Mouse (Mus musculus) thymus, postnatal 36 days (tissue): ENCODE data around the gene Kcnq1.

Experiments
- DNase-seq, 2 experiments: peaks; one replicate each; pipeline ENCODE4 v3.0.0; 2022; ENCODE audit warnings: mixed read lengths in 2 of 2

The Kcnq1 gene

DNA sequence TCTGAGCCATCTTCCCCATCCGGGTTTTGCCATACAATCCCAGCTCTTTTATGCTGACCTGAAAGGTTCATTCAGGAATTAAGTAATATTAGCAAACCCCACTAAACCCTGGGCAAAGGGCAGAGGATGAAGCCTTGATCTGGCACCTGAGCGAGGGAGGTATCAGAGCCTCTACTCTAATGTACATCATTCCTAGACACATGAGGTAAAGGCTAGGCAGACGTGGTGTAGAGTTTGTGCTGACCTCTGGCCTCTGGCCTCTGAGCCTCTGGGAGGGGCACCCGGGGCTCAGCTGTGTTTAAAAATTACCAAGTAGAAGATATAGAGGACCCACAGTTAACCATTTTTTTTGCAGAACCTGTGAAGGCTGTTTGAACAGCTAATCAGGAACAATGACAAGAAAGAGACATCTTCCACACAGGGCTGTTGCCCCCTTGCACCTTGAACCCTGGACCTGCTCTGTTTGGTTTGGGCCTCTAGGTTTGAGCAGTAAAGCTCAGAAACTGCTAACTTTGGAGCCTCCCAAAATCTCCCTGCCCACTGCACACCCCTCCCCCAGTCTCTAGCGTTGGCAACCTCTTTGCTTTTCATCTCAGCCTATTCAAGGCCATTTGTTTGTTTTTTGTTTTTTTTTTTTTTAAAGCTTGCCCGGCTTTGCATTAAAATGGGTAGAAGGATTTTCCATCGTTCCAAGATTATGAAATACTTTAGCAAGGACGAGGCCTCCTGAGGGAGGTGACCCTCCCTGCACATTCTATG lies 180.5 kb downstream of the Kcnq1 start:
- no peak for DNase-seq

DNA sequence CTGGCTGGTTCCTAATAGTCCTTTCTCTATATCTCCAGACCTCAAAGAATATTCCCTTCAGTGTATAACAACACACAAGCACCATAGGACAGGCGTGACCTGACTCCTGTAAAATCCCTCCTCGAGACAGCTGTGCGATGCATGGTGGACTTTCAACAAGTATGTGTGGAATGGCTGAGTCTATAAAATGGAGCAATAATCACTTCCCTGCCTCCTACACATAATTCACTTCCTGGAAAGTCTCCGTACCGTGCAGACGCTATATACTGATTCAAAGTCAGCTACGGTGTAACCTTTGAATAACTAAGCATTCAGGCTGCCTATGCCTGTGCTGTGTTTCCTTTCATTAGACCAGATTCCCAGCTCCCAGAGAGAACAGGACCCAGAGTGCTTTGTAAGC lies 182.0 kb downstream of the Kcnq1 start:
- DNase-seq, result no peak

DNA sequence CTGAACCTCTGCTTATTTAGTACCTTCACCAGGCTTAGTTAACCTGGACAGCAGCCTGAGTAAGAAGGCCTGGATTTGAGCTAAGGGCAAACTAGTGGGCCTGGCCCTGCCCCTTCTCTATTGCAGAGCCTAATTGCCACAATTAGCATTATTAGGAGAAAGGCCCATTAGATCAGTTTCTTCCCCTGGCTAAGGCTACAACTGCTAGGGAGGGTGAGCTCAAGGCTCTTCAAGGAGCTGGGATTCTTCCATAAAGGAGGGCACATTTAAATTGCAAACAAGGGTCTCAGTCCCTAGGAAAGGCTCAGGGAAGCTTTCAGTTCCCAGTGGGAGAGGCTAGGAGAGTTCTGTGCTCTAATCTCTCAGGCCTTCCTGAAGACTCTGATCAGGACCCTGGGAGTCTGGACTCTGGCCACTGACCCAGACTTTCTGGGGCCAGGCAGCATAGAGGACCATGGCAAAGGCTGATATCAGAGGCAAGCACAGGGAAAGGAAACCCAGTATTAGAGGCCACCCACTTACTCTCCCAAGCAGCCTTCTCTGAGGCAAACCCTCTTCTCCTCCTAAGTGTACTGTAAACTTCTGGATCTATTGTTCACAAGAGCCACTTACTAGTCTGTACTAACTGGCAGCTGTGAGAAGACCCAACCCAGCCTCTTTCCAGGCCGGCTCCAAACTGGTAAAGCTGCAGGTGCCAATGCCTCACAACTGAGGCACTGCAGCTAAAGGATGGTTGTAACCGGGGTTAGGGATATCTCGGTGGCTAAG lies 183.1 kb downstream of the Kcnq1 start:
- no peak for DNase-seq

DNA sequence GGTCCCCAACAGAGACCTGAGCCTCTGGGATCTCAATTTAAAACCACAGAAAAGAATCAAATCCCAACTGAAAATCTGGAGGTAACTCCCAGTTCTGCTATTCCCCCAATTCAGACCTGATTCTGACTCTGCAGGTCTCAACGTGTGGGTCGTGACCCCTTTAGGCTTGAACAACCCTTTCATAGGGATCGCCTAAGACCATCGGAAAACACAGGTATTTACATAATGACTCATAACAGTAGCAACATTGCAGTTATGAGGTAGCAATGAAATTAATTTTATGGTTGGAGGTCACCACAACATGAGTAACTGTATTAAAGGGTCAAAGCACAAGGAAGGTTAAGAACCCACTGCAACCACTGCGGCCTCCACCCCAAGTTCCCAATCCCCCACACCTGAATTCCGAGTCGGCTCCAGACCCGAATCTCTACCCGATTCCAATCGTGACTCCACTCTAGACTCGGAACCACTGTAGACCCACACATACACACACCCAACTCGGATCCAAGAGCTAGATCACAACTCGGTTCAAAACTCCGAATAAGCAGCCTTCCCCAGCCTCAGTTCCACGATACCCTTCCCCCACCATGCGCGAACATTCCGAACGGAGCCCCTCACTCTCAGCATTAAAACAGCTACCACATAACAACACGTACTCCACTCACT lies 188.7 kb downstream of the Kcnq1 start:
- no peak for DNase-seq

DNA sequence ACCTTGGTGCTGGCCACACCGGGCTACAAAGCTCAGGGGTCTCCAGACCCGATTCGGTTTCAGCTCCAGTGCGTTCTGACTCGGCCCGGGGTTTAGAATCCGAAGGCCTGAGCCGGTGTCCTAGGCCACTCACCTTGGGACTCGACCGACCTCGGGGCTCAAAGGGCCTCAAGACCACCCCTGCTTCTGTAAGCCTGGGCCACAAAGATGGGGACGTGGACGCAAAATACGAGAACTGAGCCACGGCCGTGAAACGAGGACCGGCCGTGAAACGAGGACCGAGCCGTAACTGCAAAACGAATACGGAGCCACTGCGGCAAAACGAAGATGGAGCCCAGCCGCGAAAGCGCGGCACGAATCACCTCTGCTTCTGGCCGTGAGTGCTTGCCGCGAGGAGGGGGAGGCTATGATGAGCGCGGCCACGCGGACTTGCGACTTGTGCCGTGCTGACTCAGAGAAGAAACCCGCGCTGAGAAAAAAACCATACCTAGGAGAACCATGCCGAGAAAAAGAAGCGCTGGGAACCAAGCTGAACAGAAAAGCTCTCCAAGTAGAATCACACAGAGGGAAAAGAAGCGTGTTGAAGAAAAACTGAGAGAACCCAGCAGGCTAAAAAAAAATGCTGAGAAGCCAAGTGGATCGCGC lies 189.3 kb downstream of the Kcnq1 start:
- peak; percentile 29 to 50 for DNase-seq

DNA sequence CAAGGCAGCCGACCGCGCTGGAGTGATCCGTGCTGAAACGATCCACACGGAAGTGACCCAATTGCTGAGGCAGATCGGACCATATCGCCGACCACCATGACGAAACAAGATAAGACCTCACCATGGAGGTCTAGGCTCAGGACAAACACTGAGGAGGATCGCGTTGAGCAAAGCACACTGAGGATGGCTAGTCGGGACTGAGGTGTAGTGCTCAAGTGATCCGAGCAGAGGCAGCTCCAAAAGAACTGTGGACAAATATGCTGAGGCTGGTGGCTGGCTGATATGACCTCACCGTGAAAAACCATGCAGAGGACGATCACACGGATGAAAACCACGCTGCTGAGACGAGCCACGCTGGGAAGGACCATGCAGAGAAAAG lies 189.8 kb downstream of the Kcnq1 start:
- DNase-seq, result no peak

DNA sequence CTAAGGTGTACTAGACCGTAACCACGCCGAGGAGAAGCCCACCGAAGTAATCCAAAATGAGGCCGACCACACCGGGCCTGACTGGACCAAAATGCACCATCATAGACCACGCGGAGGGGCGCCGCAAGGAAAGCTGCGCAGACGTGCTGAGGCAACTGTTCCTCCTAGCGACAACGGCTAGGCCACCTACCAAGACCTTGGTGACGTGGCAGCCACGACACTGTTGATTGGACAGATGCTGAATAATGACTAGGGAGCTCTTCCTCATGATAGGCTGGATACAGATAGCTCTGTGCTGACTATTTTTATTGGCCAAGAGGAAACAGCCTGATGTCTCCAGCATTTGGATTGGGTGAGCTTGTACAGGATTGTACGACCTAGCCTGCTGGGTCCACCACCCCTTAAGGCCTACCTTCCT lies 190.2 kb downstream of the Kcnq1 start:
- peak; percentile 84 to 88 for DNase-seq

DNA sequence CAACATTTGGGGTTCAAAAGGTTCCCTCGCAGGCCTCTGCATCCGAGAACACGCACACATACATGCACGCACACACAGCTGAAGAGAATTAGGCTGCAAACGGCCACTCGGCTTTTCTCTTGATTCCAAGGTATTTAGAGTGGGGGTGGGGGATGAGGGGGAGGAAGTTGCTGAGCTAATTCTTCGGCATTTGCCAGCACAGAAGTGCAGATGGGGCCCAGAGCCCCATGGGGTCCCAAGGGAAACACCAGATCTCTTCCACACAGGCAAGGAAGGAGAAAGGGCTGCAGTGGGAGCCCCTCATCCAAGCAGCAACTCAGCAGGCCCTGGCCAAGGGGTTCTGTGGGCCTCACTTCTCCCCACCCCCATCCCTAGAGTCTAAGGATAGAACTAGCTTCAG lies 193.9 kb downstream of the Kcnq1 start:
- DNase-seq, result no peak

DNA sequence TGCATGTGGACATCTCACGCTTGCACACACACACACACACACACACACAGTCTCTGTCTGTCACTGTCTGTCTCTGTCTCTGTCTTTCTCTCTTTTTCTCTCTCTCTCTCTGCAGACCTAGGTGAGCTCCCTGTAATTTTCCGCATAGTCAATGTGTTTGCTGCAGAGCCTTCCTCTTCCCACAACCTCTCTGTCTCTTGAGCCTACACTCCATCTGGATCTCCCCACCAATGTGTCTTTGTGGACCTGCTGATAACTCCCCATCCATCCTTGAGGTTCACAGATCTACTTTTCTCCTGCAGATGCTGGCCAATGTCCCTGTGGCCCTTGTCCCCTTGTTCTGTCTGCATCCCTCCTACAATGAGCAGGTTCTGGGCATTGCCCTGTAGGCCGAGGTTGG lies 194.5 kb downstream of the Kcnq1 start:
- DNase-seq, result no peak

DNA sequence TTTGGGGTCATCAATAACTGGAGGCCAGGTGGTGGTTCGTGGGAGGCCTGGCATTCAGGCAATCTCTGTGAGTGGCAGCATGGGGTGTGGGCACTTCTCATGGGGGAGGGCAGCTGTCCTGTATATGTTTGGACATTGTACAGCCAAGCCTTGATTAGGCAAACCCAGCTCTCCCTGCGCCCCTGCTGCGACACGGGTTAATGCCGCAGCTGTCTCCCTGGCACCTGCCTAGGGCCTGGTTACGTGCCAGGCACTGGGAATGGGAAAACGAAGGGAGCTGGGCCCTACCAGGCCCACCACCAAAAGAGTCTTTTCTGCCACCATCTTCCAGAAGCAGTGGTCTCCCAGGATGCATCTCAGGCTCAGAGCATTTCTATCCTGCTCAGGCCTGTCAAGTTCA lies 196.0 kb downstream of the Kcnq1 start:
- no peak for DNase-seq

DNA sequence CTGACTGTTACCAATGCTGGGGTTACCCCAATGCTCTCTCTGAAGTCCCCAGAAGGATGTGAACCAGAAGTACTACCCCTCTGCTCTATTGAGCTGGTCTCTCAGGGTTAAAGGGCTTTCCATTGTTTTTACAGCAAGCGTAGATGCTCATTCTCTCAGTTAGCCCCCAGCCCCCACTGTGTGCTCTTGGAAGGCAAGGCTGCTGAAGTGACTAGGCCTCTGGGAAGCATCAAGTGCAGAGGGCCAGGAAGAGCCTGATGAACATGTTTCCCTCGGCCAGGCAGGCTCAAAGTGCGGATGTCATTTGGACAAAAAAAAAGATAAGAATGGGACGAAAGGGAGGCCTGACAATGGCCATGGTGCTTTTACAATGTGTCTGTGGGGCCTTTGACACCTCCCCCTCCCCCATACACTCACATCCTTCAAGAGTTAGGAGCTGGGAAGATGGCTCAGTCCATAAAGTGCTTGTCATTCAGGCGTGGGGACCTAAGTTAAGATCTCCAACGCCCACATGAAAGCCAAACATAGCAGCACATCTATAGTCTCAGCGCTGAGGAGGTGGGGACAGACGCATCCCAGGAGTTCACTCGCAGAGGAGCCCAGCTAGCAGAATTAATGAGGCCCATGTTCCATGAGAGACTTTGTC lies 196.6 kb downstream of the Kcnq1 start:
- DNase-seq, result no peak

DNA sequence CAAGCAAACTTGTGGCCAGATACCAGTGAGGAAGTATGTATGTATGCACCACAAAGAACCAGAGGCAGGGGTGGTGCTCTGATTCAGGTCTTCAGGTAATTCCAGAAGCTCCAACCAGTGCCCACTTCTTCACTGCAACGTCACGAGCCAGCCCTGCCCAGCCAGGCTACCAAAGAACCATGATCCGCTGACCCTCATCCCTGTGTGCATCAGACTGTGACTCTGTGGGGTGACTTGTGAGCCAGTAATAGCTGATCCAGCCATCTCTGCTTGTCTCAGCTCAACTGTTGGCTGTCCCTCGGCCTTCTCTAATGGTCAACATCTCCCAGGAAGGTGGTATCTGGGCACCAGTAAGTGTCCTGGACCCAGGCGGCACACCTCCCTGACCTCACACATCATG lies 197.4 kb downstream of the Kcnq1 start:
- no peak for DNase-seq

DNA sequence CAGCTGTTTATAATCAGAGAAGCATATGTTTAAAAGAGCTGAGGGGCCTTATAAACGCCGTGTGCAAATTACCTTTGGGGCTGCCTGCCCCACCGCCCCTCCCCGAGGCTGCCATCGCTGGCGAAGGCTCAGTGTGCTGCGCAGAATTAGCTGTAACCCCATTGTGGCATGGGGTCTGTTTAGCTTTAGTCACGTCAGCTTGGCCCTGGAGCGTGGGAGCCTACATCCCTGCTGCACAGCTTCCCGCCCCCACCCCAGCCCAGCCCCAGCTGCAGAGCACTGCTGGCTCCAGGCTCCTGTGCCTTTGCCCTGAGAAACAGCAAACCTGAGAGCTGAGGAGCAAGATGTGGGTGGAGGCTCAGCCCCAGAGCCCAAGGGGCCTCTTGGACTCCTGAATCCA lies 199.6 kb downstream of the Kcnq1 start:
- no peak for DNase-seq

DNA sequence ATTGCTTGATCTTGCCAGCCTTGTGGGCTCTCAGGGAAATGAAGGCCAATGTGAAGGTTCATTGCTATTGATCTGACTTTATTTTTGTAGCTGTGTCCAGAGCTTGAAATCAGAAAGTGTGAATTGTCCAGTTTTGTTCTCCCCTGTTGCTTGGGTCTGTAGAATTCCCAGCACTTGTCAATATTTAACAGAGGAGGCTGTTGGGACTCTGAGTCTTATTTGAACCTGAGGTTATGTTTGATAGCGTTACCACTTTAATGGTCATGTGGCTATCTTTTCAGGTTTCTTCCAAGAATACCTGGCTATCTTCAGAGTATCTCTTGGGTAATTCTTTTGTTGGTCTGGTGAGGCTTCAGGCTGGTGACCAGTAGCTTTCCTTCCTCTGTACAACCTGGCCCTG lies 201.8 kb downstream of the Kcnq1 start:
- DNase-seq, result no peak

DNA sequence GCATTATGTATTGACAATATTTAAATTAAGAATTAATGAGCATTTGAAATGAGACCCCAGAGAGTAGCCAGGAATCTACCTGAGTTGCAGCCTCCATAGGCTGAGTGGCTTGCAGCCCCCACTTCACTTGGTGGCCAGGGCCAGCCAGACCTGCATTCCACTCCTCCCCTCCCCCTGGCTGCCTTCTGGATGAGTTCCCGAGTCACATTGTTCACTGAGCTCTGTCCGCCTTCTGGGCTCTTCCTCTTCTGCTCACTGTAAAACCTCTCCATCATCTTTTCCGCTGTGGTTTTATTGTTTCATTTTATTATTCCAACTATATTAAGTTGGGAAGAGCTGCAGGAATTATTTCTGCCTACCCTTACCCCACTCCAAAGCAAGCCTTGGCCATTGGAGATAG lies 204.1 kb downstream of the Kcnq1 start:
- DNase-seq, result no peak

DNA sequence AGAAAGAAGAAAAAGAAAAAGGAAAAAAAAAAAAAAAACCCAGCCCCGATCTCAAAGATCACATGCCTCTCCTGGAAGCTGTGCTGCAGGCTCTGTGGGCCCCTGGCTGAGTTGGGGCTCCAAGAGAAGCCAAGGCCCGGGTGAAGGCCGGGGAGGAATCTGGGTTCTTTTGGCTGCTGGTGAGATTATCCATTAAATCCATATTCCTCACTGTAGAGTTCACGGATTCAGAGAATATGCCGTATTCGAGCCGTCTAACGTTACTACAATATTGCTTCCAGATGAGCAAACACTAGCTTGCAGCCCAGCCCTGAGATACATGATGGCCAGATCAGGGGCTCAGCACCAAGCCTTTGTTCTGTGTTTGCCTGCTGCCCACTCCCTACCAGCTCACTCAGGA lies 204.7 kb downstream of the Kcnq1 start:
- DNase-seq, result no peak

DNA sequence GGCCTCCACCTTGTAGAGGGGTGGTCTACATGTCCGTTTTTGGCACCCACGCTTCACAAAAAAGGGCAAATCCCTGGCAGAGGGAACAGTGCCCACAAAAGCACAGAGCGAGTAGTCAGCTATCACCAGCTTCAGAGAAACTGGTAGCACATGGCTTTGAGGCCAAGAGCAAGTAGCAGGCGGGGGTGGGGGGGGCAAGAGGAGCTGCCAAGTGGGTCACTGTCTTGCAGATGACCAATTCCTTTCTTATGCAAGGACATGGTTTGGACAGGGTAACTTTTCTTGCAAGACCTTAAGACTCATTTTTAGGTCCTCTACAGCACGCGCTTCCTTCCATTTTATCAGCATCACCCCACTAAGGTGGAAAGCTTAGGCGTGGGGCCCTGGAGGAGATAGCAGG lies 205.3 kb downstream of the Kcnq1 start:
- no peak for DNase-seq

DNA sequence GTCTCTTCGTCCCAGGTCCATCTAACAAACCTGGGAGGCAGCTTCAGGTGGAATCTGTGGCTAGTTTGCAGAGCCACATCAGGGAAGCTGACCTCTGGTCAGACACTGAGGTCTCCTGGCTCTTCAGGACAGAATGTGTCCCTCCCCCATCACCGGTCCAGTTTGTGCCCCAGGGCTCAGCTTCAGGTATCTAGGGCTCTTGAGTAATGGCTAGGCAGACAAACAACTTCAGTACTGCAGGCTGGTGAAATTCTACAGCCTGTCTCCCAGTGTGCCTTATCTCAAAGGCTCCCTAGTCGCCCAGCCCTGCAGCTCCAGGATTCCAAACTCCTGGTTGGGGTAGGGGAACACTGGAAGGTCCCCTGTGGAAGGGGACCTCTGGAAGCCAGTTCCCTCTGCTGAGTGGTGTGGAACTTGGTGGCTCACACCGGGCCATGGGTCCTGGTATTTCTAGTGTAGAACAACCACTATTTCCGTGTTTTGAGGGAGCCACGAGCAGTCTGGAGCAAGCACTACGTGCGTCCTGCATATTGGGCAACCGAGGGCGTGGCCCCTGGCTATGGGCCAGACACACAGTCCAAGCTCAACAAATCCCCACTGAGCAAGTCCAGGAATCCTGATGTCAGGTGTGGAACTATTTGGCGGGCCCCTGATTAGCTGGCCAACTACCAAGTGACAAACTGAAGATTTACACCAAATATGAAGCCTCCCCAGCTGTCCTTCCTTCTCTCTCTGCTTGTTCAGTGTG lies 207.6 kb downstream of the Kcnq1 start:
- no peak for DNase-seq

DNA sequence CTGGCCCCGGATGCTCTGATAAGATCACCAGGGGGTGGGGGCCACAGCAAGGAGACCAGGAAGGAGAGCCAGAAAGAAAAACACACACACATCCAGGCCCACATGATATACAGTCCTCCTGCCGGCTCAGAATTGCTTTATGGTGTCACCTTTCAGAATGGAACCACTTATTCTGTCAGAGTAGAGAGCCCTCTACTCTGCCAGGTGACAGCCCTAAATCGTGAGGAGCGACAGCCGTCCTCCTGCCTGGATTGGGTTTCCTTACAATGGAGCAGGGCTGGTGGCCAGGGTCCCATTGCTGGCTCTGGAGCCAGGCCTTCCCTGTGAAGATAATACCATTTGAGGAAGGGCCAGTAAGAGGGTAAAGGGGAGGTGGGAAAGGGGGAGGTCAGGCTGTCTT lies 212.3 kb downstream of the Kcnq1 start:
- no peak for DNase-seq

DNA sequence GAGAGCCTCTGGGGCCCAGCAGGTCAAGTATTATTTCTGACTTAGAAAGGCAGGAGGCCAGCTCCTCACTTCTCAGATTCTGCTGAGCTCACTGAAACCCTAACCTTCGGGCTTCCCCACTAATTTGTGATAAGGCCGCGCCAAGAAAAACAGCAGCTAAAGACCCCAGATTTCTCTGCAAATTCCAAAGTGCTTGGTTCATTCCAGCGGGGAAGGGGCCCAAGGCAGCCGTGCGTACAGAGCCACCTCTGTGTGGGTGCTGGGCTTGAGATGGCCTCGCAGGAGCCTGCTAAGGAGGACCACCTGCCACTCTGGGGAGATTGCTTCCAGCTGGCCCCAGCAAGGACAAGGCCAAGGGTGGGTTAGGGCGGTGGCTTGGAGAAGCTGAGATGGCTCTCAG lies 214.2 kb downstream of the Kcnq1 start:
- no peak for DNase-seq

DNA sequence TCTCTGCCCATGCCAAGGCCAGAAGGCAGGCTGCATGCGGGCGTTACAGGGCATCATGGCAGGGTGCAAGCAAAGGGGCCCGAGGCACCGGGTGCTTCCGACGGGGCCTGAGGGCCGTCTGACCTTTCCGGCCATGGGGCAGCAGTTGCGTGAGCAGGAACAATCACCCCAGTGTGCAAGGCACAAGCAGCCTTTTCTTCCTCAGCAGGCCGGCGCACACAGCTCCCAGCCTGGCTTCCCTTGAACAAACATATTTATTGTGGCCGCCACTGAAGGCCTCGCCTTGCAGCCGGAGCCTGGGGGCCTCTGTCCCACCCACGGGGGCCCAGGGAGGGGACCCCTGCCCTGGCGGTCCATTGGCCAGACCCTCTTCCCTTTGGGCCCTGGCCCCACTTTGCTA lies 218.9 kb downstream of the Kcnq1 start:
- no peak for DNase-seq

DNA sequence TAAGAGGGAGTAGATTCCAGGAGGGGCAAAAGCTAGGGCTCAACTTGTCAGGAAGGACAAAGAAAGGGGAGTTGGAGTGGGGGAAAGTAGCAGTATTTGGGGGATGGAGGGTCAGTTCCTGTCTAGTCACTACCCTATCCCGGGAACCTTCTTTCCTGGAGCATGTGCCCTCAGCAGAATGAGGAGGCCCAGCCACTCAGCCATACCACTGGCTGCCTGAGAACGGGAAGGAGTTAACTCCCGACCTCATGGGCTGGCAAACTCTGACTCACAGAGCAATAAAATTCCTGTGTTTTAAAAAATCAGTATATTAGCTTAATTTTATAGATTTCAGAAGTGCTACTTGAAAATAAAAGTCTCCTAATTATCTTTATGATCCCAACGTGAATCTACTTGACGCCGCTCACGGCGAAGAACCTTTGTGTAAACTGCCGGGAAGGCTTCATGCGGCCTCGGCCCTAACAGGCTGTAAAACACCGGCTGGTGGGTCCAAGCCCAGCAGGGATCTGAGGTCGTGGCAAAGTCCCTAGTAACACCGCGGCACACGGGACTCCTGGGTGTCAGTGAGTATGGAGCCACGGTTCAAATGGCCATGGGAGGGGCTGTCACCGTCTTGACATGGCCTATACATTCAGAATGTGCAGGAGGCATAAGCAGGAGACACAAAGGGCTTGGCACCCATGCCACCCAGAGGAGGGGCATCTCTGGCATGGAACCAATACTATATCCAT lies 222.2 kb downstream of the Kcnq1 start:
- no peak for DNase-seq
